Mouse (Mus musculus) embryonic facial prominence, embryonic 15.5 days (tissue): Measurements from ENCODE around the gene Grin3b. TPM values are rescaled to one million over a fixed set of nuclear protein-coding genes. Genes with fewer than 3 reads are reported as not detected.

ENCODE experiments used
- ATAC-seq: fragments of 200-750 bp; cut with Nextera tagmentation; 2 replicates; pipeline ENCODE4 v1.8.0; 2017; ENCODE audit warnings: low read depth, moderate TSS enrichment; ENCODE audit not compliant: insufficient number of reproducible peaks, low FRiP score, low TSS enrichment
- H3K27ac ChIP-seq: fragments of 300-500 bp; sonication (generic); replicated peaks from 2 replicates; pipeline ENCODE4 v1.5.1; 2015; ENCODE audit warnings: mild to moderate bottlenecking, inconsistent platforms
- H3K27me3 ChIP-seq: fragments of 300-500 bp; sonication (generic); 2 replicates; pipeline ENCODE4 v1.6.1; 2015; ENCODE audit warnings: inconsistent platforms
- H3K36me3 ChIP-seq: fragments of 300-500 bp; sonication (generic); 2 replicates; pipeline ENCODE4 v1.6.1; 2015; ENCODE audit warnings: mild to moderate bottlenecking, inconsistent platforms
- H3K4me1 ChIP-seq: fragments of 300-500 bp; sonication (generic); 2 replicates; pipeline ENCODE4 v1.6.1; 2015; ENCODE audit warnings: inconsistent platforms
- H3K4me2 ChIP-seq: fragments of 300-500 bp; sonication (generic); replicated peaks from 2 replicates; pipeline ENCODE4 v1.6.1; 2015; ENCODE audit warnings: mild to moderate bottlenecking, inconsistent platforms
- H3K4me3 ChIP-seq: fragments of 300-500 bp; sonication (generic); replicated peaks from 2 replicates; pipeline ENCODE4 v1.5.1; 2015; ENCODE audit warnings: mild to moderate bottlenecking, inconsistent platforms
- H3K9ac ChIP-seq: fragments of 300-500 bp; sonication (generic); 2 replicates; pipeline ENCODE4 v1.6.1; 2015; ENCODE audit warnings: inconsistent platforms
- H3K9me3 ChIP-seq: fragments of 300-500 bp; sonication (generic); replicated peaks from 2 replicates; pipeline ENCODE4 v1.6.1; 2016; ENCODE audit warnings: inconsistent platforms
- WGBS: fragments of 180-500 bp; shearing (Covaris S2); methylation state at CpG from one replicate; pipeline ENCODE4 v1.1.7; 2015; 5-methylcytosine and 5-hydroxymethylcytosine counted together
- polyA plus RNA-seq: library from polyadenylated mRNA; unstranded; fragments of >200 nt; fragmentation: Nextera tagmentation; extraction: Ambion mirVana; gene quantifications from 2 replicates; pipeline ENCODE4 v1.2.1, GENCODE M21; 2015

The Grin3b gene
- 0.63 and 0.77 TPM in 2 replicates for polyA plus RNA-seq

- H3K9ac ChIP-seq = peak within 1 kb of the TSS; percentile 54
- H3K27me3 ChIP-seq = no peaks in the 10 kb centered on the region
- peaks cover 19% of the 10 kb centered on the region for H3K4me1 ChIP-seq
- peak within 1 kb of the TSS; percentile 98 for H3K4me2 ChIP-seq
- H3K36me3 ChIP-seq = peaks cover 40% of the 10 kb centered on the region
- H3K4me3 ChIP-seq = peak within 1 kb of the TSS; percentile 54
- no peaks in the 10 kb centered on the region for H3K9me3 ChIP-seq
- WGBS = 3% methylated on average over 47 of the region's 47 CpGs
- H3K27ac ChIP-seq = no peak within 1 kb of the TSS; the same call in 1 of the 2 replicates
- no peak for ATAC-seq
Measured at GRCm38 (mm10) chr10:79970415-79971182, at the start of gene Grin3b. TSS of gene Grin3b (plus strand) at chr10:79970715.

DNA sequence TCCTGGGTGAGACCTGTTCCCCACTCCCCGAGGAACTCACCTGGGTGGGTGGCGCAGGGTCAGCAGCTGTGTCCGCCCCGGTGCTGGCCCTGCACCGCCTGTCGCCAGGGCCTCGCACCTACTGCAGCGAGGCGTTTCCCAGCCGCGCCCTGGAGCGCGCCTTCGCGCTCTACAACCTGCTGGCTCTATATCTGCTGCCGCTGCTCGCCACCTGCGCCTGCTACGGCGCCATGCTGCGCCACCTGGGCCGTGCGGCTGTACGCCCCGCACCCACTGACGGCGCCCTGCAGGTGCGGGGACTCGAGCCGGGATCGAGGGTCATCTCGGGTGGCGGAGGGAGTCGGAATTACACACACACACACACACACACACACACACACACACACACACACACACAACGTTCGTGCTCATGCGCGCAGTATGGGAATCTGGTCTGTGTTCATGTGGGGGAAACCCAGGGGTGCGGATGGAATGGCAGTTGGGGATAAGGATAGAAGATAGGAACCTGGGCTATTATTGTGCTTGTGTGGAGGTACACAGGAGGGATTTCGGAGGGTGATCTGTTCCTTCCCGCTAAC lies 49.5 kb upstream of the Grin3b start, which contains the start of gene R3hdm4:
TSS of gene R3hdm4 (minus strand) at position 251 of the 578 bp plus-strand sequence.
- H3K9me3 ChIP-seq = no peaks in the 10 kb centered on the region
- H3K36me3 ChIP-seq = no peaks in the 10 kb centered on the region
- no peak within 1 kb of the TSS for H3K27ac ChIP-seq
- peak within 1 kb of the TSS; percentile 25 for H3K4me3 ChIP-seq
- no peak for ATAC-seq
- peaks cover 54% of the 10 kb centered on the region for H3K4me1 ChIP-seq
- H3K4me2 ChIP-seq = peak within 1 kb of the TSS; percentile 46
- WGBS = 5% methylated on average over 41 of the region's 41 CpGs
- peaks cover 63% of the 10 kb centered on the region for H3K27me3 ChIP-seq
- H3K9ac ChIP-seq = no peak within 1 kb of the TSS

- no peaks in the 10 kb centered on the region for H3K36me3 ChIP-seq
- no peaks in the 10 kb centered on the region for H3K9me3 ChIP-seq
- H3K27me3 ChIP-seq = peaks cover 63% of the 10 kb centered on the region
- peak overlapping the region; percentile 46 for H3K4me2 ChIP-seq
- no peak for ATAC-seq
- no peak overlapping the region for H3K27ac ChIP-seq
- peaks cover 58% of the 10 kb centered on the region for H3K4me1 ChIP-seq
- peak overlapping the region; percentile 25 for H3K4me3 ChIP-seq
- WGBS = 1% methylated on average over 34 of the region's 34 CpGs
- H3K9ac ChIP-seq = no peak overlapping the region
Measured at GRCm38 (mm10) chr10:79921572-79921971, 48.9 kb upstream of the Grin3b start.

DNA sequence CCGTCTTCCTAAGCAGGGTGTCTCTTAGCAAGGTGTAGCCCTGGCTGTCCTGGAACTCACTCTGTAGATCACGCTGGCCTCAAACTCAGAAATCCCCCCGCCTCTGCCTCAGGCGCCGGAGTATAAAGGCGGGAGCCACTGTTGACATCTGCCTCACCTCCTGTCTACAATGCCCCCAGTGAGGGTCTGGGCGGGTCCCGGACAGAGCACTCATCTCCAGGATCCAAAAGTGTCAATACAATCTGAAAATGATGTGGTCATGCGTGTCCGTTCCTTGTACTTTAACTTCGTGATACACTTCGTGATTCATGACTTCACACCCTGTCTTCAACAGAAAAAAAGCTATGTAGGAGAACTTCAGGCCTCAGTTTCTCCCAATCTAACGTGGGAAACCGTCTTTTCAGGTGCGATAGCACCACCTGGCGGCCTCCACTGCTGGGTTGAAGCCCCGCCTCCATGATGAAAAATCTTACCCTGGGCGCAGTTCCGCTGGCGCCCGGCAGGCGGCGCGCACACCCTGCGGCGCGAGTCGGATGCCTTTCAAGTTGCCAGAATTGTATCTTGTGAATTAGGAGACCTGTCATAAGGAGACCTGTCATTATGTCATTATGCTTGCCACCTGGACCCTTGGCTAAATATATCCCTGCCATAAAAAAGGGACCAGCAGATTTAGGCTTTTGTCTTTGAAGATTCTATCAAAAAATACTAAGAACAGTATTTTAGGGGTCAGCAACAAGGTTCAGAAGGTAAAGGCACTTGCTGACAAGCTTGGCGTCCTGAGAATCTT lies 45.3 kb upstream of the Grin3b start:
- no peak overlapping the region for H3K9ac ChIP-seq
- no peaks in the 10 kb centered on the region for H3K9me3 ChIP-seq
- no peak for ATAC-seq
- H3K4me3 ChIP-seq = peak overlapping the region; percentile 99; the same call in 1 of the 2 replicates
- 11% methylated on average over 29 of the region's 29 CpGs for WGBS
- H3K27ac ChIP-seq = peak overlapping the region; percentile 97; the same call in 1 of the 2 replicates
- peak overlapping the region; percentile 92 for H3K4me2 ChIP-seq
- no peaks in the 10 kb centered on the region for H3K36me3 ChIP-seq
- peaks cover 47% of the 10 kb centered on the region for H3K4me1 ChIP-seq
- peaks cover 35% of the 10 kb centered on the region for H3K27me3 ChIP-seq

DNA sequence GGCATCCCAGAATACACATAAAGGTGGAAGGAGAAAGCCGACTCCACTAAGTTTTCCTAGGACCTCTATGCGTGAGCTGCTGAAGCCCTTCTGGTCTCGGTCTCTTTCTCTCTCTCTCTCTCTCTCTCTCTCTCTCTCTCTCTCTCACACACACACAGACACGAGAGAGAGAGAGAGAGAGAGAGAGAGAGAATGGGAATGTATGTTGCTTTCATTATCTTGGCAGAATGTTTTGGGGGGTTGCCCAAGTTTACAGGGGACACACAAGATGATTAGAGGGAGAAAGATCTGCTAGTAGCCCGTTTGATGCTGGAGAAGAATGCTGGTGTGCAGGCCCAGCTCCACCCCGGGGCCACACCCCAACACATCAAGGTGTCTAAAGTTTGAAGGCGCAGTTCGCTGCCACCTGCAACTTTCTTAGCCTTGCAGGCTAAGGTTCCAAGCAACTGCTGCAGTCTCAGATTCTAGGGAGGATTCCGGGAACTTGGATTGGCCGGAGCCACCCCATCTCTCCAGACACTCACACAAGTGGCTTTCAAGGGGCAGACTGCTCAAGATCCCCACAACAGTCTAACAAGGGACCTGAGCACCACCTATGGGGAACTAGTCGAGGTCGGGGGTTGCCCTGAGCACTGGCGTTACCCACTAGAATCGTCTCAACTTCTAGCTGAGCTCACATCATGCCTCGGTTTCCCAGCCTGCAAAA lies 44.6 kb upstream of the Grin3b start:
- Histone ChIP-seq H3K4me2 (peak overlapping the region; percentile 92), H3K4me3 (peak overlapping the region; percentile 99), H3K27me3 (peaks cover 28% of the 10 kb centered on the region), H3K4me1 (peaks cover 41% of the 10 kb centered on the region), H3K36me3 (0 out of 2 replicates have a peak, but pooled peaks cover 1% of the 10 kb centered on the region), H3K9me3 (no peaks in the 10 kb centered on the region), H3K27ac (peak overlapping the region; percentile 97), H3K9ac (peak overlapping the region; percentile 98)
- WGBS = 6% methylated on average over 15 of the region's 15 CpGs
- no peak for ATAC-seq

DNA sequence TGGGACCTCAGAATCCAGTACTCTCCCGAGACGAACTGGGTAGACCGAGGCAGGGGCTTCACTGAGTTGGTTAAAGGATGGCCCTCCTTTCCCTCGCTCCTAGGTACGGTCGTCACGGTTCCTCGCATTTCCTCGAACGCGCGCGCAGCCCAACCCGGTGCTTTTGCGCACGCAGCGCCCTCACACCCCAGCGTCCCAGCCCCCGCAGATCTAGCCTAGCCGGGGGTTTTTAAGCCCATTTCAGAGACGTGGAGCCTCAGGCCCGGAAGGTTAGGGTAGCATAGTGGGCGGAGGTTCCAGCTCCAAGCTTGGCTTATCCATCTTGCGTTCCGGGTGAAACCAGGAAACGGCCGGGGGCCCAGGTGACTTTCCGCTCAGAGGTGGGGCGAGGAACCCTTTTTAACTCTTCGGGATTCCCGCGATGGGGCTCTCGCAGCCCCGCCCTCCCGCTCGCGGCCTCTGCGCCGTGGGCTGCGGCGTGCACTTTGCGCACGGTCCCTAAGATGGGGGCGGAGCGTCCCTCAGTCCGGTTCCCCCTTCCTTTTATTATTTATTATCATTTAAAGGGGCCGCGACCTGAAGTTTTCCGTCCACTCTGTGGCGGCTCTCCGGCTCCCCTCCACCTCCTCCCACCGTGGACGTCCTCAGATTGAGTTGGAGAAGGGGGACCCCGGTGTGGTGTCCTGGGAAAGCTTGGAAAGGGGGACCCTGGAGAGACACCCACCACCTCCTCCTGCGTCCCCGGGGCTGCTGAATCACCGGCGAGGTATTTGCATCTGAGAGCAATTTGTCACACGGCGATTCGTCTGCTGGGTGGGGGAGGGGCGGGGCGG lies 43.8 kb upstream of the Grin3b start, which contains the start of gene Arid3a:
TSS of gene Arid3a (plus strand) at position 553 of the 833 bp plus-strand sequence.
- H3K4me2 ChIP-seq = peak within 1 kb of the TSS; percentile 92
- H3K36me3 ChIP-seq = peaks cover 9% of the 10 kb centered on the region; the same call in 1 of the 2 replicates
- H3K4me3 ChIP-seq = peak within 1 kb of the TSS; percentile 99
- H3K4me1 ChIP-seq = peaks cover 41% of the 10 kb centered on the region
- H3K27me3 ChIP-seq = peaks cover 20% of the 10 kb centered on the region
- H3K27ac ChIP-seq = peak within 1 kb of the TSS; percentile 97
- no peaks in the 10 kb centered on the region for H3K9me3 ChIP-seq
- WGBS = under 1% methylated on average over 63 of the region's 63 CpGs
- peak within 1 kb of the TSS; percentile 98 for H3K9ac ChIP-seq
- peak; percentile 87 for ATAC-seq

- ATAC-seq = peak; percentile 17
- WGBS = under 1% methylated on average over 54 of the region's 54 CpGs
Measured at GRCm38 (mm10) chr10:79927324-79928029, 43.0 kb upstream of the Grin3b start.

GRCm38 (mm10) chr10:79928030-79928694 lies 42.4 kb upstream of the Grin3b start:
- Histone ChIP-seq H3K36me3 (peaks cover 17% of the 10 kb centered on the region; the same call in 1 of the 2 replicates), H3K4me3 (peak overlapping the region; percentile 99), H3K4me2 (peak overlapping the region; percentile 92), H3K4me1 (peaks cover 54% of the 10 kb centered on the region), H3K27me3 (peaks cover 5% of the 10 kb centered on the region), H3K9ac (peak overlapping the region; percentile 98), H3K27ac (peak overlapping the region; percentile 97), H3K9me3 (no peaks in the 10 kb centered on the region)
- no peak for ATAC-seq
- 0% methylated on average over 29 of the region's 29 CpGs for WGBS

More at GRCm38 (mm10) chr10:79927324-79928029, 43.0 kb upstream of the Grin3b start:
- H3K36me3 ChIP-seq = peaks cover 17% of the 10 kb centered on the region; the same call in 1 of the 2 replicates
- H3K4me2 ChIP-seq = peak overlapping the region; percentile 92
- peaks cover 47% of the 10 kb centered on the region for H3K4me1 ChIP-seq
- no peaks in the 10 kb centered on the region for H3K9me3 ChIP-seq
- H3K27me3 ChIP-seq = peaks cover 12% of the 10 kb centered on the region
- H3K4me3 ChIP-seq = peak overlapping the region; percentile 99
- H3K9ac ChIP-seq = peak overlapping the region; percentile 98
- H3K27ac ChIP-seq = peak overlapping the region; percentile 97
